8 mouse cellular contexts compared by ENCODE assay signal in genomic region chr14:55148363-55148915, GRCm38 (mm10). TPM values are rescaled to one million over a fixed set of nuclear protein-coding genes. Genes with fewer than 3 reads are reported as not detected.
DNase-seq lines count a peak whose midpoint lies in the region; TF ChIP-seq lines count a peak whose summit lies in the region.
"Had no signal": no experiment of that assay in that cellular context is flagged by ENCODE, and none has a peak within 500 bp of the region (broad histone marks: within the 10 kb centered on the region; RNA-seq: fewer than 3 reads in every experiment).

No protein-coding gene starts in this region.

- no peak for TF ChIP-seq POLR2A in ES-Bruce4 (IDR thresholded peaks at IDR 0.05; ENCODE audit: insufficient read depth, low read length)

- H3K27ac ChIP-seq in ES-Bruce4 (ENCODE audit: insufficient read depth, low read length), result no peak overlapping the region

- no peaks in the 10 kb centered on the region for H3K9me3 ChIP-seq in ES-Bruce4 (replicated peaks; ENCODE audit: control insufficient read depth, insufficient read depth, low read length, poor library complexity, severe bottlenecking)

- no peaks in the 10 kb centered on the region for H3K4me1 ChIP-seq in ES-Bruce4 (ENCODE audit: control insufficient read depth, insufficient read depth, low read length)

- no peak overlapping the region for H3K9ac ChIP-seq in ES-Bruce4 (ENCODE audit: low read depth, poor library complexity, severe bottlenecking)

- TF ChIP-seq EP300 in ES-Bruce4 (IDR thresholded peaks at IDR 0.05; ENCODE audit: insufficient read depth, low read depth, low read length), result no peak

- TF ChIP-seq CTCF in ES-Bruce4 (IDR thresholded peaks at IDR 0.05; ENCODE audit: low read depth, low read length), result peak; percentile 50

- intact Hi-C loops in heart, postnatal 14 days (cut with DNase I), result loop anchor here (5.0 kb wide), 1 partner anchor 289 kb away; no protein-coding TSS in a partner anchor

- H3K4me3 ChIP-seq in ES-Bruce4 (ENCODE audit: low read depth, low read length), result no peak overlapping the region

- H3K27me3 ChIP-seq in ES-Bruce4 (ENCODE audit: control insufficient read depth, insufficient read depth, low read length, poor library complexity, severe bottlenecking), result no peaks in the 10 kb centered on the region

- peak; percentile 37 for DNase-seq in adrenal gland, adult 8-10 months
- peak; percentile 90 for DNase-seq in embryo, embryonic 10.5 days (ENCODE audit: low spot score)
- DNase-seq in heart, postnatal 14 days, result peak; percentile 74 to 83
- DNase-seq in layer of hippocampus, adult 18-20 months (ENCODE audit: low spot score in 2 of 2), result peak; percentile 71 to 79
- DNase-seq in lung, postnatal 25 days (ENCODE audit: low spot score), result peak; percentile 47
- DNase-seq in right cerebral cortex, adult 2 months (ENCODE audit: low spot score in 2 of 2), result peak; percentile 64 to 87

- no peaks in the 10 kb centered on the region for H3K36me3 ChIP-seq in ES-Bruce4 (ENCODE audit: control insufficient read depth, insufficient read depth, low read length, poor library complexity, severe bottlenecking)

RNA-seq across cellular contexts. Expression of gene Jph4, which starts 31.7 kb away (rescaled TPM):
- 3.6 and 4.7 TPM in 2 replicates for polyA plus RNA-seq in ES-Bruce4 (2011; ENCODE audit: insufficient read depth, insufficient read length, low read depth, missing spikeins)
- total RNA-seq in adrenal gland, adult 8-10 months (2022), result 1 to 10 TPM; 3.3 to 6.9 (median 5.3) TPM
- under 1 TPM; 0.10 to 0.36 TPM for total RNA-seq in heart, postnatal 14 days (2021)
- total RNA-seq in layer of hippocampus, adult 18-20 months (2021), result 100 to 1,000 TPM; 423 to 433 TPM
- total RNA-seq: hematopoietic stem cell, adult 5-6 weeks had no signal

RNA-seq across cellular contexts. Expression of gene Ap1g2, which starts 42.0 kb away (rescaled TPM):
- polyA plus RNA-seq in ES-Bruce4 (2011; ENCODE audit: insufficient read depth, insufficient read length, low read depth, missing spikeins), result 20.6 and 23.9 TPM in 2 replicates
- total RNA-seq in adrenal gland, adult 8-10 months (2022), result 10 to 100 TPM; 24.5 to 29.3 (median 26.0) TPM
- total RNA-seq in heart, postnatal 14 days (2021), result 1 to 10 TPM; 4.6 to 5.4 TPM
- total RNA-seq in layer of hippocampus, adult 18-20 months (2021), result 10 to 100 TPM; 11.3 to 14.9 TPM

RNA-seq across cellular contexts. Expression of gene Thtpa, which starts 53.9 kb away (rescaled TPM):
- 6.9 and 8.6 TPM in 2 replicates for polyA plus RNA-seq in ES-Bruce4 (2011; ENCODE audit: insufficient read depth, insufficient read length, low read depth, missing spikeins)
- 10 to 100 TPM; 16.1 to 22.6 (median 21.0) TPM for total RNA-seq in adrenal gland, adult 8-10 months (2022)
- total RNA-seq in heart, postnatal 14 days (2021), result 10 to 100 TPM in 1 of 2 experiments, 1 to 10 TPM in 1; 9.6 to 11.4 TPM
- 10 to 100 TPM; 17.8 to 18.3 TPM for total RNA-seq in layer of hippocampus, adult 18-20 months (2021)

RNA-seq across cellular contexts. Expression of gene Zfhx2, which starts 56.3 kb away (rescaled TPM):
- 18.1 and 24.6 TPM in 2 replicates for polyA plus RNA-seq in ES-Bruce4 (2011; ENCODE audit: insufficient read depth, insufficient read length, low read depth, missing spikeins)
- 10 to 100 TPM in 2 of 4 experiments, 1 to 10 TPM in 2; 6.9 to 17.8 (median 11.7) TPM for total RNA-seq in adrenal gland, adult 8-10 months (2022)
- total RNA-seq in heart, postnatal 14 days (2021), result 1 to 10 TPM; 2.5 to 3.3 TPM
- total RNA-seq in layer of hippocampus, adult 18-20 months (2021), result 10 to 100 TPM; 52.9 to 58.5 TPM

Comparison
In these comparisons a context has a peak if more than half of its experiments do, and no peak if none do; other contexts are left out.
1. DNase-seq: peak in every context shown above with its lines; median percentile 90 in embryo, embryonic 10.5 days; 78 in heart, postnatal 14 days; 76 in right cerebral cortex, adult 2 months; 75 in layer of hippocampus, adult 18-20 months; 47 in lung, postnatal 25 days; 37 in adrenal gland, adult 8-10 months.
2. RNA of gene Jph4, which starts 31.7 kb away (total RNA-seq): 423 to 433 TPM in layer of hippocampus, adult 18-20 months; 3.3 to 6.9 TPM in adrenal gland, adult 8-10 months and 0.10 to 0.36 TPM in heart, postnatal 14 days; every median in the first group is over 10 times any median in the second.